ENCODE assay signal across 9 mouse cellular contexts in the genomic region with DNA sequence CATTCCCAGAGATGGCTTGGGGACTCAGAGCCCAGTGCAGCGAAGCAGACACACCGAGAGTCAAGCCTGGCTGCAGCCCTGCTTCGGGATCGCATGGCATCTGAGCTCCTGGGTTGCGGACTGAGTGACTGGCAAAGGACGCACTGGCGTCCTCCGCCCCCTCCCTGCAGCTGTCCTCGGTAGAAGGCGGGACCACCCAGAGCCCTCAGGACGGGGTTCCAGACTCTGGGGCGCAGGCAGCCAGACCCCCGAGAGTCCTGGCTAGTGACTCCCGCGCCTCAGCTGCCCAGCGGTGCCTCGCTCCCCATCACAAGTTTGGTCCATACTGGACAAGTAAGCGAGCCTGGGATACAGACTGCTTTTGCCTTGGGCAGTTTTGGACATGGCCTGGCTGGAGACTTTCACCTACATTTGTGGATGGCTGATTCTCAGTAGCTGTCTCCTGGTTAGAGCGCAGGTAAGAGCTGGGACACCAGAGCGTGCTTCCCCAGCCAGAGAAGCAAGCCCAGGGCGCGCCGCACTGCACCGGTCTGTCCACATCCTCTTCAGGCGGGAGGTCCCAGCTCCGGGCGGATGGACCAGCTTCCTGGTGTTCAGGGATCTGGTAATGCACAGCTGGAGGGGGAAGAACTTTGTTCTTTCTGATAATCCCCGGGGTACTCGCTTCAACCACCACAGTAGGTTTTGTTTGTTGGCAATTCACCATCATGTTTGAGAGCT. TPM values are rescaled to one million over a fixed set of nuclear protein-coding genes. Genes with fewer than 3 reads are reported as not detected.
DNase-seq lines count a peak whose midpoint lies in the region; ATAC-seq and TF ChIP-seq lines count a peak whose summit lies in the region.
"Had no signal": no experiment of that assay in that cellular context is flagged by ENCODE, and none has a peak within 500 bp of the region (broad histone marks: within the 10 kb centered on the region; RNA-seq: fewer than 3 reads in every experiment).

No protein-coding gene starts in this region.

- peak; percentile 75 for ATAC-seq in midbrain, embryonic 16.5 days

- TF ChIP-seq CTCF in layer of hippocampus, adult 2 months (conservative IDR thresholded peaks at IDR 0.05), result no peak
- TF ChIP-seq CTCF in gastrocnemius, adult 2 months (IDR thresholded peaks at IDR 0.05), result no peak

- DNase-seq in layer of hippocampus, adult 2 months (ENCODE audit: low spot score in 2 of 2), result no peak
- DNase-seq in layer of hippocampus, postnatal 14 days (ENCODE audit: low spot score in 2 of 2), result no peak
- peak; percentile 54 to 59 for DNase-seq in cerebellum, postnatal 25 days
- peak; percentile 10 for DNase-seq in forelimb bud, embryonic 11.5 days (ENCODE audit: low read depth, low spot score)
- no peak for DNase-seq in spleen, adult 18-20 months
- no peak for DNase-seq in gastrocnemius, adult 2 months
- no peak for DNase-seq in thymus, postnatal 10 days (ENCODE audit: low spot score in 2 of 2)

- peak overlapping the region; percentile 95 for H3K4me2 ChIP-seq in midbrain, embryonic 16.5 days (ENCODE audit: low read length)

- no peak overlapping the region for H3K27ac ChIP-seq in layer of hippocampus, adult 2 months
- H3K27ac ChIP-seq in midbrain, embryonic 16.5 days (ENCODE audit: low read length), result no peak overlapping the region
- H3K27ac ChIP-seq in gastrocnemius, adult 2 months, result no peak overlapping the region
- H3K27ac ChIP-seq: macrophage had no signal

- H3K9ac ChIP-seq in midbrain, embryonic 16.5 days (ENCODE audit: low read depth, low read length), result peak overlapping the region; percentile 62

- no peaks in the 10 kb centered on the region for H3K36me3 ChIP-seq in midbrain, embryonic 16.5 days (ENCODE audit: control insufficient read depth, insufficient read depth, low read length)

- H3K4me3 ChIP-seq in layer of hippocampus, adult 2 months, result peak overlapping the region; percentile 48
- H3K4me3 ChIP-seq in midbrain, embryonic 16.5 days (ENCODE audit: low read depth, low read length), result peak overlapping the region; percentile 49
- H3K4me3 ChIP-seq in gastrocnemius, adult 2 months, result no peak overlapping the region

- H3K4me1 ChIP-seq in midbrain, embryonic 16.5 days (ENCODE audit: control insufficient read depth, insufficient read depth, low read length), result peaks cover 4% of the 10 kb centered on the region; the same call in 1 of the 2 replicates

- intact Hi-C loops in gastrocnemius, adult 2 months (cut with DNase I), result no loop called here

- under 1% methylated on average over 29 of the region's 29 CpGs for WGBS in midbrain, embryonic 16.5 days

- H3K9me3 ChIP-seq in midbrain, embryonic 16.5 days (replicated peaks; ENCODE audit: control insufficient read depth, low read length, poor library complexity, severe bottlenecking), result no peaks in the 10 kb centered on the region

- 0 out of 2 replicates have a peak, but pooled peaks cover 4% of the 10 kb centered on the region for H3K27me3 ChIP-seq in midbrain, embryonic 16.5 days (ENCODE audit: control insufficient read depth, insufficient read depth, low read depth, low read length)

RNA-seq across cellular contexts. Expression of gene Pth2r, which starts 29.5 kb away (rescaled TPM):
- total RNA-seq in layer of hippocampus, adult 2 months (2021), result under 1 TPM; 0.25 to 0.28 TPM
- under 1 TPM; 0.74 to 0.79 TPM for total RNA-seq in layer of hippocampus, postnatal 14 days (2021)
- polyA plus RNA-seq in midbrain, embryonic 16.5 days (2015; fragmentation: Nextera tagmentation; extraction: Ambion mirVana), result 2.2 and 2.5 TPM in 2 replicates
- not detected for total RNA-seq in gastrocnemius, adult 2 months (2021)

Comparison
In these comparisons a context has a peak if more than half of its experiments do, and no peak if none do; other contexts are left out.
1. DNase-seq: peak in cerebellum, postnatal 25 days (2 of 2) and forelimb bud, embryonic 11.5 days (single experiment); none in layer of hippocampus, adult 2 months (0 of 2), layer of hippocampus, postnatal 14 days (0 of 2), spleen, adult 18-20 months (0 of 2), gastrocnemius, adult 2 months (single experiment) and thymus, postnatal 10 days (0 of 2).